Mouse (Mus musculus) forebrain, embryonic 15.5 days (tissue): ENCODE results near the gene Ntrk2. TPM values are rescaled to one million over a fixed set of nuclear protein-coding genes. Genes with fewer than 3 reads are reported as not detected.
A peak's percentile ranks its signal among the peaks of the same experiment; 100 is the strongest.

Experiments used
- ATAC-seq: fragments of 200-750 bp; cut with Nextera tagmentation; replicated peaks from 2 replicates; pipeline ENCODE4 v1.8.0; 2017; ENCODE audit warnings: mild to moderate bottlenecking, moderate TSS enrichment, moderate library complexity
- H3K27ac ChIP-seq: fragments of 300-500 bp; sonication (generic); replicated peaks from 2 replicates; pipeline ENCODE4 v1.5.1; 2015; ENCODE audit warnings: mild to moderate bottlenecking, inconsistent platforms
- H3K27me3 ChIP-seq: fragments of 300-500 bp; sonication (generic); 2 replicates; pipeline ENCODE4 v1.6.1; 2015; ENCODE audit warnings: inconsistent platforms
- H3K36me3 ChIP-seq: fragments of 300-500 bp; sonication (generic); 2 replicates; pipeline ENCODE4 v1.6.1; 2015; ENCODE audit warnings: mild to moderate bottlenecking, inconsistent platforms
- H3K4me1 ChIP-seq: fragments of 300-500 bp; sonication (generic); 2 replicates; pipeline ENCODE4 v1.6.1; 2015; ENCODE audit warnings: inconsistent platforms
- H3K4me2 ChIP-seq: fragments of 300-500 bp; sonication (generic); replicated peaks from 2 replicates; pipeline ENCODE4 v1.6.1; 2015; ENCODE audit warnings: mild to moderate bottlenecking, inconsistent platforms
- H3K4me3 ChIP-seq: fragments of 300-500 bp; sonication (generic); 2 replicates; pipeline ENCODE4 v1.5.1; 2015; ENCODE audit warnings: mild to moderate bottlenecking, inconsistent platforms
- H3K9ac ChIP-seq: fragments of 300-500 bp; sonication (generic); replicated peaks from 2 replicates; pipeline ENCODE4 v1.6.1; 2015; ENCODE audit warnings: mild to moderate bottlenecking, inconsistent platforms
- H3K9me3 ChIP-seq: fragments of 300-500 bp; sonication (generic); 2 replicates; pipeline ENCODE4 v1.6.1; 2016; ENCODE audit warnings: inconsistent platforms
- WGBS: fragments of 180-500 bp; shearing (Covaris S2); methylation state at CpG from one replicate; pipeline ENCODE4 v1.1.7; 2015; ENCODE audit warnings: mixed read lengths; 5-methylcytosine and 5-hydroxymethylcytosine counted together
- polyA plus RNA-seq: library from polyadenylated mRNA; unstranded; fragments of >200 nt; fragmentation: Nextera tagmentation; extraction: Ambion mirVana; gene quantifications from 2 replicates; pipeline ENCODE4 v1.2.1, GENCODE M21; 2015

Gene Ntrk2
- 87.4 and 97.0 TPM in 2 replicates for polyA plus RNA-seq

DNA sequence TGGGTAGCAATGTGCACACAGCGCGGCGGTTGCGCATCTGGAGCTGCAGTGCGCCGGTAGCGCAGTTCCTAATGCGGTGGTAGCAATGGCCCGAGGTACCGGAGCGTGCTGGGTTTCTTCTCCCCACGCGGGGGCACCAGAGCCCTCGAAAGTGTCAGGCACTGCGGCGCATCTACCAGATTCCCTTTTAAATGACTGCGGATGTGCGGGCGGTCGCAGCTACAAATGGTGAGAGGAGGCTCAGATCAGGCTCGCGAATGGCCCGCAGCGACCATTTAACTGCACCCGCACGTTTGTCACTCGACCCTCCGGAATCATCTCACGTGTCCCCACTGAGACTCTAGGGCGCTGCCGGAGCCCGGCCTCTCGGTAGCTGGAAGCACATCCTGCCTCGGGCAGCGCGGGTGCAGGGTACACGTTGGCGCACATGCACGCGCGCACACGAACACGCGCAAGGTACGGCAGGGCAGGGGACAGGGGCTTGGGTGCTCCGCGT is at the start of gene Ntrk2:
Gene Ntrk2 (plus strand): TSS at position 173 of the 496 bp plus-strand sequence.
- peaks cover 7% of the 10 kb centered on the region; the same call in 1 of the 2 replicates for H3K27me3 ChIP-seq
- H3K27ac ChIP-seq, result peak within 1 kb of the TSS; percentile 97
- no peaks in the 10 kb centered on the region for H3K36me3 ChIP-seq
- peak within 1 kb of the TSS; percentile 96 for H3K9ac ChIP-seq
- no peaks in the 10 kb centered on the region for H3K9me3 ChIP-seq
- peak within 1 kb of the TSS; percentile 87 for H3K4me3 ChIP-seq
- H3K4me2 ChIP-seq, result peak within 1 kb of the TSS; percentile 89
- ATAC-seq, result peak; percentile 80
- peaks cover 32% of the 10 kb centered on the region for H3K4me1 ChIP-seq
- under 1% methylated on average over 47 of the region's 47 CpGs for WGBS

GRCm38 (mm10) chr13:58761003-58761630 is 45.3 kb upstream of the Ntrk2 start:
- no peaks in the 10 kb centered on the region for H3K36me3 ChIP-seq
- no peak overlapping the region for H3K4me2 ChIP-seq
- H3K4me3 ChIP-seq, result no peak overlapping the region
- H3K9me3 ChIP-seq, result no peaks in the 10 kb centered on the region
- no peak overlapping the region for H3K9ac ChIP-seq
- H3K4me1 ChIP-seq, result no peaks in the 10 kb centered on the region
- WGBS, result 90% methylated on average over 5 of the region's 5 CpGs
- no peak overlapping the region for H3K27ac ChIP-seq
- ATAC-seq, result no peak
- H3K27me3 ChIP-seq, result no peaks in the 10 kb centered on the region

- Histone ChIP-seq H3K4me2 (no peak overlapping the region), H3K9ac (no peak overlapping the region), H3K9me3 (no peaks in the 10 kb centered on the region), H3K36me3 (no peaks in the 10 kb centered on the region), H3K4me1 (no peaks in the 10 kb centered on the region), H3K27ac (no peak overlapping the region), H3K4me3 (no peak overlapping the region), H3K27me3 (no peaks in the 10 kb centered on the region)
- ATAC-seq, result no peak
- WGBS, result 96% methylated on average over 6 of the region's 6 CpGs
These were observed 38.1 kb upstream of the Ntrk2 start for GRCm38 (mm10) chr13:58768258-58768657.

DNA sequence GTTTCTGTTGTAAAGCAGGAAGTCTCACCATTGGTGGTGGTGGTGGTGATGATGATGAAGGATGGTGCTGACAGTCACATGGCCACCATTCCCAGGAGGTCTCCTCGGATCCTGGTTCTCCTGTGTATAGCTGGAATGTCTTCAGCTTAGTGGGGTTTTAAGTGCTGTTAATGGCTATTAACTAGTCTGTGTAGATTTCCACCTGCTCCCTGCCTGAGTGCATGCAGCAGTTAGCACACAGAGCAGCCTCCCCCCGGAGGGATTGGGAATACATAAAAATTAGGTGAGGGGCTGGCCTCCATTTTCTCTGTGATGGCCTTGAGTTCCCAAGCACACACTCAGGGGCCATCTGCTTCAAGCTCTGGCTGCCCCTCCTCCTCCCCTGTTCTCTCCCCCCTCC is 36.9 kb upstream of the Ntrk2 start:
- Histone ChIP-seq H3K9ac (no peak overlapping the region), H3K27me3 (no peaks in the 10 kb centered on the region), H3K27ac (no peak overlapping the region), H3K36me3 (no peaks in the 10 kb centered on the region), H3K9me3 (no peaks in the 10 kb centered on the region), H3K4me2 (no peak overlapping the region), H3K4me1 (no peaks in the 10 kb centered on the region), H3K4me3 (no peak overlapping the region)
- ATAC-seq, result no peak
- WGBS, result 72% methylated on average over 2 of the region's 2 CpGs

- no peaks in the 10 kb centered on the region for H3K27me3 ChIP-seq
- H3K4me1 ChIP-seq, result no peaks in the 10 kb centered on the region
- H3K9me3 ChIP-seq, result no peaks in the 10 kb centered on the region
- H3K4me2 ChIP-seq, result no peak overlapping the region
- WGBS, result 96% methylated on average over 14 of the region's 14 CpGs
- ATAC-seq, result no peak
- H3K9ac ChIP-seq, result no peak overlapping the region
- no peak overlapping the region for H3K27ac ChIP-seq
- H3K36me3 ChIP-seq, result no peaks in the 10 kb centered on the region
- H3K4me3 ChIP-seq, result no peak overlapping the region
These were observed 27.1 kb upstream of the Ntrk2 start for GRCm38 (mm10) chr13:58779261-58779660.

GRCm38 (mm10) chr13:58786476-58786875 is 19.9 kb upstream of the Ntrk2 start:
- no peaks in the 10 kb centered on the region; the same call in 1 of the 2 replicates for H3K9me3 ChIP-seq
- no peak for ATAC-seq
- H3K27ac ChIP-seq, result no peak overlapping the region
- H3K4me3 ChIP-seq, result no peak overlapping the region
- H3K4me2 ChIP-seq, result no peak overlapping the region
- no peak overlapping the region for H3K9ac ChIP-seq
- no peaks in the 10 kb centered on the region for H3K4me1 ChIP-seq
- WGBS, result 15% methylated on average over 3 of the region's 3 CpGs
- no peaks in the 10 kb centered on the region for H3K27me3 ChIP-seq
- H3K36me3 ChIP-seq, result no peaks in the 10 kb centered on the region

DNA sequence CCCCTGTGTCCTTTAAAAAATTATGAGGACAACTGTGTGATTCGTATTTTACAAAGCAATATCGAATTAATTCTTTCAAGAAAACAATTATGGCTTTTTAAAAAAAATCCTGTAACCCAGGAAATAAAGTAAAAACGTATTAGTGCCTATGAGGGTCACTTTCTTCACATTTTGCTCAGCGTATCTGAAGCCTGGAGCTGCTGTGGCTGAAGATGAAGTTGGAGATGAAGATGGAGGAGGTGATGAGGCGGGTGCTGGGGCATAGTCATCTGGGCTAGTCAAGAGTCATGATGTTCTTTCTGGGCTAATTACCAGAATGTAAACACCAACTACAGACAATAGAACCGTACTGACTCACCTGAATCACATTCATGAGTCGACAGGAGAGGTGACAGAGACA is 15.6 kb upstream of the Ntrk2 start:
- H3K9me3 ChIP-seq, result no peaks in the 10 kb centered on the region
- ATAC-seq, result no peak
- no peaks in the 10 kb centered on the region for H3K36me3 ChIP-seq
- no peaks in the 10 kb centered on the region for H3K4me1 ChIP-seq
- no peak overlapping the region for H3K4me3 ChIP-seq
- H3K27ac ChIP-seq, result no peak overlapping the region
- H3K27me3 ChIP-seq, result no peaks in the 10 kb centered on the region
- H3K4me2 ChIP-seq, result no peak overlapping the region
- 83% methylated on average over 7 of the region's 7 CpGs for WGBS
- H3K9ac ChIP-seq, result no peak overlapping the region

DNA sequence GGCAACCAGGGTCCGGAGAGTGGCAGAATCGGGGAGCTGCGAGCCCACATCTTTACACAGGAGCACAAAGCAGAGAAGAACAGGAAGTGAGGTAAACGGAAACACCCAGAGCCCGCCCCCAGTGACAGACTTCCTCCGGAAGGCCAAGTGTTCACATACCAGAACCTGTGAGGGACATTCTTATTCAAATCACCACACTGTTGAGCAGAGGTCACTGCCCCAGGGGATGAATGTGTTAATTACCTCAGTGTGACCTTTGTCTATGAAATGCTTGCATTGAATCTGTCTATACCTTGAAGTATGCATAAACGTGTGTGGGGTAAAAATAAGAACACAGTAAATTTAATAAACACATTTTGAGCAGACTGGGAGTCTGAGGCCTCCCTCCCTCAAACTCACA is 9.0 kb upstream of the Ntrk2 start:
- ATAC-seq, result no peak
- Histone ChIP-seq H3K4me1 (no peaks in the 10 kb centered on the region), H3K4me3 (no peak overlapping the region), H3K9ac (no peak overlapping the region), H3K27me3 (no peaks in the 10 kb centered on the region), H3K36me3 (no peaks in the 10 kb centered on the region), H3K4me2 (no peak overlapping the region), H3K9me3 (no peaks in the 10 kb centered on the region), H3K27ac (no peak overlapping the region)
- 92% methylated on average over 7 of the region's 7 CpGs for whole genome bisulfite sequencing

DNA sequence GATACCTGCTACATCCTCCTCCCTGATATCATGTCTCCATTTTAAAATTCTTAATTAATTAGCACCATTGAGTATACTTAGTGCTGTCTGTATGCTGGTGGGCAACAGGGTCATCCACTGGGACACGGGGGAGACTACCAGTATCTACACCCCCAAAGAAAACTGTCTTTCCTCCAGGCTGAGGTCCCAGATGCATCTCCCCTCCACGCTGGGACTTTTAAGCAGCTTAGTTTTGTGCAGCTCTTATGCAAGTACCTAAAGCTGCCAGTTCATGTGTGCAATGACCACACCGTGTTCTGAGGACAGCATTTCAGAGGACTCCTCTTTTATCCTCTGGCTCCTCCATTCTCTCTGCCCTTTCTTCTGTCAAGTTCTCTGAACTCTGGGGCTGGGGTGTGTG is 5.1 kb upstream of the Ntrk2 start:
- H3K4me1 ChIP-seq, result peaks cover 4% of the 10 kb centered on the region; the same call in 1 of the 2 replicates
- no peak for ATAC-seq
- H3K4me3 ChIP-seq, result no peak overlapping the region
- 85% methylated on average over 3 of the region's 3 CpGs for WGBS
- H3K27me3 ChIP-seq, result peaks cover 7% of the 10 kb centered on the region; the same call in 1 of the 2 replicates
- no peaks in the 10 kb centered on the region for H3K36me3 ChIP-seq
- no peaks in the 10 kb centered on the region for H3K9me3 ChIP-seq
- no peak overlapping the region for H3K4me2 ChIP-seq
- H3K9ac ChIP-seq, result no peak overlapping the region
- no peak overlapping the region for H3K27ac ChIP-seq

DNA sequence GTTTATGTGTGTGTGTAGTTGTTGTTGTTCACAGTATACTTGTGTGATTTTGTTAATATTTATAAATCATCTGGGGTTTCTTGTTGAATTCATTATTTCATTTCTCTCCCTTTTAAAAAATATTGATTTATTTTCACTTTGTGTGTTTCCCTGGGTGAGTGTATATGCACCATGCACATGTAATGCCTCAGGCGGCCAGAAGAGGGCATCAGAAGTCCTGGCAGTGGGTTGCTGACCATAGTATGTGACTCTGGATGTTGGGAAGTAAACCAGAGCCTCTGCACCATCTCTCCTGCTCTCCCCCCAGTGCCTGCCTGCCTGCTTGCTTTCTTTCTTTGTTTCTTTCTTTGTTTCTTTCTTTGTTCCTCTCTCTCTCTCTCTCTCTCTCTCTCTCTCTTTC is 2.5 kb upstream of the Ntrk2 start:
- Histone ChIP-seq H3K4me2 (no peak overlapping the region), H3K27me3 (peaks cover 7% of the 10 kb centered on the region; the same call in 1 of the 2 replicates), H3K9ac (no peak overlapping the region), H3K27ac (no peak overlapping the region), H3K9me3 (no peaks in the 10 kb centered on the region), H3K4me1 (peaks cover 8% of the 10 kb centered on the region; the same call in 1 of the 2 replicates), H3K36me3 (no peaks in the 10 kb centered on the region), H3K4me3 (no peak overlapping the region)
- ATAC-seq, result no peak
- WGBS, result 25% methylated on average over 1 of the region's 1 CpGs

DNA sequence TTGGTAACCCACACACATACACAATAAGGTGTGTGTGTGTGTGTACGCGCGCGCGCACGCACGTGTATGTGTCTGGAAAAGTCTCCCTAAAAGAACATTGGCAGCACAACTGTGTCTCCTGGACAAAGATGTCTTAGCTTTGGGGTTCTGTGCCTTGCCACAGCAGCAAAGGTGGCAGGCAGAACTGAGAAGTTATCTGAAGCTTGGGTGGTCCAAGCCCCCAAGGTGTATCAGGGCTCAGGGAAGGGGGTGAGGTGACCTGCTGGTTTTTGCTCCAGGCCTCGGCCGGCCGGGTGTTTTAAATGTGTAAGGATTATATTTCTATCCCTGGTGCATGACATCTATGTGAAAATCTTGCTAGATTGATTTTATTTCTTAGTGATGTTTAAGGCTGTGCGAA is 536 bp upstream of the Ntrk2 start:
- peak overlapping the region; percentile 87; the same call in 1 of the 2 replicates for H3K4me3 ChIP-seq
- 80% methylated on average over 11 of the region's 11 CpGs for WGBS
- H3K4me2 ChIP-seq, result peak overlapping the region; percentile 89
- peaks cover 7% of the 10 kb centered on the region; the same call in 1 of the 2 replicates for H3K27me3 ChIP-seq
- peak overlapping the region; percentile 97; the same call in 1 of the 2 replicates for H3K27ac ChIP-seq
- H3K36me3 ChIP-seq, result no peaks in the 10 kb centered on the region
- H3K4me1 ChIP-seq, result peaks cover 26% of the 10 kb centered on the region
- ATAC-seq, result no peak
- no peaks in the 10 kb centered on the region for H3K9me3 ChIP-seq
- 0 out of 2 replicates have a peak overlapping the region, but pooled peaks have one; percentile 6 for H3K9ac ChIP-seq

- ATAC-seq, result peak; percentile 30; the same call in 1 of the 2 replicates
- peak overlapping the region; percentile 96 for H3K9ac ChIP-seq
- peak overlapping the region; percentile 97 for H3K27ac ChIP-seq
- no peaks in the 10 kb centered on the region for H3K9me3 ChIP-seq
- peak overlapping the region; percentile 87 for H3K4me3 ChIP-seq
- peaks cover 7% of the 10 kb centered on the region; the same call in 1 of the 2 replicates for H3K27me3 ChIP-seq
- no peaks in the 10 kb centered on the region for H3K36me3 ChIP-seq
- H3K4me1 ChIP-seq, result peaks cover 38% of the 10 kb centered on the region
- peak overlapping the region; percentile 89 for H3K4me2 ChIP-seq
- under 1% methylated on average over 34 of the region's 34 CpGs for WGBS
These were observed 693 bp downstream of the Ntrk2 start for GRCm38 (mm10) chr13:58806896-58807628.
